Mouse (Mus musculus) MEL (cell line): ENCODE measurements around the gene Gm20481. TPM values are rescaled to one million over a fixed set of nuclear protein-coding genes. Genes with fewer than 3 reads are reported as not detected.
A peak's percentile ranks its signal among the peaks of the same experiment; 100 is the strongest.

Source experiments
- DNase-seq: peaks from one replicate; pipeline ENCODE4 v3.0.0; 2011; ENCODE audit warnings: low read depth, low spot score
- H3K27ac ChIP-seq: 2 replicates; pipeline ENCODE4 v1.5.1; 2012; ENCODE audit warnings: low read depth, mild to moderate bottlenecking, control low read depth, low read length, moderate library complexity; ENCODE audit not compliant: control insufficient read depth
- H3K27me3 ChIP-seq, 2 experiments: fragments of 150-350 bp in 1 of 2; sonication (generic) in 1 of 2; 2 replicates each; pipeline ENCODE4 v1.6.1; 2012; ENCODE audit warnings: low read length in 2 of 2, mild to moderate bottlenecking in 2 of 2, improper control_type of control experiment in 1 of 2, moderate library complexity in 1 of 2; ENCODE audit not compliant: insufficient read depth in 2 of 2, control insufficient read depth in 1 of 2
- H3K36me3 ChIP-seq, 2 experiments: 2 replicates each; pipeline ENCODE4 v1.6.1; 2012 to 2014; ENCODE audit warnings: low read length in 2 of 2, improper control_type of control experiment in 1 of 2, inconsistent platforms in 1 of 2, mild to moderate bottlenecking in 1 of 2; ENCODE audit not compliant: insufficient read depth in 2 of 2, control insufficient read depth in 1 of 2
- H3K4me1 ChIP-seq, 2 experiments: fragments of 150-350 bp in 1 of 2; sonication (generic) in 1 of 2; 2 replicates each; pipeline ENCODE4 v1.6.1; 2012; ENCODE audit warnings: low read length in 2 of 2, improper control_type of control experiment in 1 of 2, mild to moderate bottlenecking in 1 of 2; ENCODE audit not compliant: insufficient read depth in 2 of 2, control insufficient read depth in 1 of 2
- H3K4me3 ChIP-seq, 2 experiments: fragments of 150-350 bp in 1 of 2; sonication (generic) in 1 of 2; 2 replicates each; pipeline ENCODE4 v1.5.1; 2012; ENCODE audit warnings: low read depth in 2 of 2, low read length in 2 of 2, mild to moderate bottlenecking in 2 of 2, moderate library complexity in 2 of 2, control low read depth in 1 of 2, improper control_type of control experiment in 1 of 2; ENCODE audit not compliant: control insufficient read depth in 1 of 2, insufficient read depth in 1 of 2
- H3K79me2 ChIP-seq: 2 replicates; pipeline ENCODE4 v1.6.1; 2012; ENCODE audit warnings: mild to moderate bottlenecking, low read length, moderate library complexity; ENCODE audit not compliant: control insufficient read depth, poor library complexity, insufficient read depth
- H3K9ac ChIP-seq: 2 replicates; pipeline ENCODE4 v1.6.1; 2012; ENCODE audit warnings: low read depth, mild to moderate bottlenecking, control low read depth, low read length, moderate library complexity; ENCODE audit not compliant: control insufficient read depth, poor library complexity, severe bottlenecking
- H3K9me3 ChIP-seq: fragments of 150-350 bp; sonication (generic); replicated peaks from 2 replicates; pipeline ENCODE4 v1.6.1; 2012; ENCODE audit warnings: mild to moderate bottlenecking, low read length, improper control_type of control experiment, moderate library complexity; ENCODE audit not compliant: insufficient read depth
- CHD1 ChIP-seq: IDR thresholded peaks from 2 replicates; pipeline ENCODE4 v1.6.1; 2012; ENCODE audit warnings: low read depth, mild to moderate bottlenecking, inconsistent platforms, low read length, improper control_type of control experiment
- CTCF ChIP-seq, 3 experiments: IDR thresholded peaks in 2 of 3; conservative IDR thresholded peaks in 1 of 3; 2 replicates each; pipeline ENCODE4 v1.5.1; 2011 to 2012; ENCODE audit warnings: low read length in 3 of 3, low read depth in 2 of 3, mild to moderate bottlenecking in 2 of 3, improper control_type of control experiment in 1 of 3, inconsistent platforms in 1 of 3, mixed read lengths in 1 of 3, moderate library complexity in 1 of 3; ENCODE audit not compliant: control insufficient read depth in 1 of 3, insufficient read depth in 1 of 3, poor library complexity in 1 of 3, severe bottlenecking in 1 of 3
- E2F4 ChIP-seq: IDR thresholded peaks from 2 replicates; pipeline ENCODE4 v1.6.1; 2011; ENCODE audit warnings: low read depth, low read length, improper control_type of control experiment, borderline replicate concordance
- MYC ChIP-seq: IDR thresholded peaks from 2 replicates; pipeline ENCODE4 v1.6.1; 2011; ENCODE audit warnings: low read depth, mild to moderate bottlenecking, low read length, improper control_type of control experiment, moderate library complexity
- NELFE ChIP-seq: IDR thresholded peaks from 2 replicates; pipeline ENCODE4 v1.6.1; 2011; ENCODE audit warnings: low read depth, low read length, improper control_type of control experiment
- NRF1 ChIP-seq: IDR thresholded peaks from 2 replicates; pipeline ENCODE4 v1.6.1; 2014; ENCODE audit warnings: low read depth, mild to moderate bottlenecking, inconsistent platforms, low read length, improper control_type of control experiment, moderate library complexity; ENCODE audit not compliant: poor library complexity, insufficient read depth, severe bottlenecking
- POLR2A ChIP-seq, 2 experiments: IDR thresholded peaks; 2 replicates each; pipeline ENCODE4 v1.6.1; 2011 to 2012; ENCODE audit warnings: low read length in 2 of 2, mild to moderate bottlenecking in 2 of 2, control low read depth in 1 of 2, improper control_type of control experiment in 1 of 2, low read depth in 1 of 2, moderate library complexity in 1 of 2; ENCODE audit not compliant: control insufficient read depth in 1 of 2, insufficient read depth in 1 of 2, poor library complexity in 1 of 2
- POLR2AphosphoS2 ChIP-seq: IDR thresholded peaks from 2 replicates; pipeline ENCODE4 v1.6.1; 2011; ENCODE audit warnings: low read length, improper control_type of control experiment
- RCOR1 ChIP-seq: IDR thresholded peaks from 2 replicates; pipeline ENCODE4 v1.6.1; 2012; ENCODE audit warnings: low read depth, mild to moderate bottlenecking, inconsistent platforms, low read length, improper control_type of control experiment
- SMC3 ChIP-seq: IDR thresholded peaks from 2 replicates; pipeline ENCODE4 v1.6.1; 2011; ENCODE audit warnings: low read depth, low read length, improper control_type of control experiment
- TCF12 ChIP-seq: IDR thresholded peaks from 2 replicates; pipeline ENCODE4 v1.6.1; 2014; ENCODE audit warnings: low read depth, mild to moderate bottlenecking, inconsistent platforms, low read length, improper control_type of control experiment, moderate library complexity
- UBTF ChIP-seq: IDR thresholded peaks from 2 replicates; pipeline ENCODE4 v1.6.1; 2012; ENCODE audit warnings: low read depth, mild to moderate bottlenecking, inconsistent platforms, low read length, improper control_type of control experiment, moderate library complexity, borderline replicate concordance; ENCODE audit not compliant: insufficient read depth
- USF2 ChIP-seq, 2 experiments: IDR thresholded peaks; 2 replicates each; pipeline ENCODE4 v1.6.1; 2011 to 2012; ENCODE audit warnings: improper control_type of control experiment in 2 of 2, low read length in 2 of 2, borderline replicate concordance in 1 of 2, inconsistent platforms in 1 of 2, low read depth in 1 of 2, mild to moderate bottlenecking in 1 of 2; ENCODE audit not compliant: insufficient read depth in 1 of 2
- polyA plus RNA-seq, 2 experiments: library from polyadenylated mRNA; stranded (reverse) in 1 of 2; unstranded in 1 of 2; fragments of >175 nt in 1 of 2; fragments of >200 nt in 1 of 2; gene quantifications; 2 replicates each; pipeline versions ENCODE4 v1.2.1 to v1.2.4; 2012; ENCODE audit warnings: low replicate concordance in 2 of 2, low read depth in 1 of 2; ENCODE audit not compliant: insufficient read length in 2 of 2, insufficient read depth in 1 of 2, missing spikeins in 1 of 2
- total RNA-seq: library from RNA; depleted of rRNA; stranded (reverse); fragments of 300-350 nt; gene quantifications from 2 replicates; pipeline ENCODE4 v1.2.3, GENCODE M21; 2012

Gm20481 gene
- total and polyA plus RNA-seq, 3 experiments: not detected

GRCm38 (mm10) chr17:35016376-35016775 is 46.7 kb downstream of the Gm20481 start, which contains the start of gene Vwa7:
Gene Vwa7, plus strand, starts transcription at chr17:35016579.
- Histone ChIP-seq H3K4me1 (peaks cover 0 to 23% of the 10 kb centered on the region in 2 experiments; a peak in 3 of 4 replicates), H3K36me3 (peaks cover 0 to 13% of the 10 kb centered on the region in 2 experiments; a peak in 3 of 4 replicates), H3K9ac (0 out of 2 replicates have a peak within 1 kb of the TSS, but pooled peaks have one; percentile 14), H3K4me3 (no peak within 1 kb of the TSS), H3K79me2 (no peaks in the 10 kb centered on the region), H3K9me3 (no peaks in the 10 kb centered on the region), H3K27me3 (no peaks in the 10 kb centered on the region), H3K27ac (no peak within 1 kb of the TSS)
- TF ChIP-seq CTCF (IDR thresholded peaks at IDR 0.05 in 2 of 3, conservative IDR thresholded peaks at IDR 0.05 in 1 of 3; ENCODE audit: control insufficient read depth in 1 of 3, insufficient read depth in 1 of 3, low read depth in 2 of 3, low read length in 3 of 3, poor library complexity in 1 of 3, severe bottlenecking in 1 of 3) (no peak), RCOR1 (no peak), SMC3 (no peak), USF2 (IDR thresholded peaks at IDR 0.05; ENCODE audit: borderline replicate concordance in 1 of 2, insufficient read depth in 1 of 2, low read depth in 1 of 2, low read length in 2 of 2) (no peak), MYC (no peak), E2F4 (no peak), TCF12 (no peak), CHD1 (no peak), UBTF (no peak), NRF1 (no peak), NELFE (no peak)
- DNase-seq: peak; percentile 56

GRCm38 (mm10) chr17:35016791-35017705 is 47.3 kb downstream of the Gm20481 start:
- TF ChIP-seq POLR2AphosphoS2 (peak; percentile 66), USF2 (IDR thresholded peaks at IDR 0.05; ENCODE audit: borderline replicate concordance in 1 of 2, insufficient read depth in 1 of 2, low read depth in 1 of 2, low read length in 2 of 2) (no peak), POLR2A (IDR thresholded peaks at IDR 0.05; ENCODE audit: control insufficient read depth in 1 of 2, insufficient read depth in 1 of 2, low read depth in 1 of 2, low read length in 2 of 2, poor library complexity in 1 of 2) (peak in 1 of 2 experiments; percentile 31; a peak in 1 of 4 replicates)
- TF ChIP-seq, all 39 proteins: peak for 2
- H3K79me2 ChIP-seq: no peaks in the 10 kb centered on the region
- no peaks in the 10 kb centered on the region for H3K27me3 ChIP-seq
- H3K4me1 ChIP-seq: peaks cover 0 to 23% of the 10 kb centered on the region in 2 experiments; a peak in 3 of 4 replicates
- 0 out of 2 replicates have a peak overlapping the region, but pooled peaks have one; percentile 14 for H3K9ac ChIP-seq
- no peaks in the 10 kb centered on the region for H3K9me3 ChIP-seq
- H3K27ac ChIP-seq: no peak overlapping the region
- DNase-seq: no peak
- H3K4me3 ChIP-seq: no peak overlapping the region
- H3K36me3 ChIP-seq: peaks cover 0 to 13% of the 10 kb centered on the region in 2 experiments; a peak in 3 of 4 replicates
